Mouse (Mus musculus) cerebellum, postnatal 14 days (tissue): Measurements from ENCODE around the gene Pgd.
"Not testable (repeated sequence)": the region's sequence is repeated elsewhere in the genome, so short reads cannot be mapped to it uniquely, and the experiment has no call there.

Experiments used
- DNase-seq, 2 experiments: peaks; one replicate each; pipeline ENCODE4 v3.0.0; 2021; ENCODE audit warnings: mixed read lengths in 2 of 2

Gene Pgd

GRCm38 (mm10) chr4:149166215-149166946 is at the start of gene Pgd:
Gene Pgd, minus strand, starts transcription at chr4:149166771.
- DNase-seq, result peak; percentile 97

- no peak for DNase-seq
Measured at GRCm38 (mm10) chr4:149215982-149216381, 49.4 kb upstream of the Pgd start.

- DNase-seq, result no peak
Measured at GRCm38 (mm10) chr4:149215397-149215796, 48.8 kb upstream of the Pgd start.

- DNase-seq, result not testable (repeated sequence)
Measured at GRCm38 (mm10) chr4:149214468-149214867, 47.9 kb upstream of the Pgd start.

GRCm38 (mm10) chr4:149213466-149213865 is 46.9 kb upstream of the Pgd start:
- no peak for DNase-seq

GRCm38 (mm10) chr4:149211441-149211840 is 44.9 kb upstream of the Pgd start:
- peak in 1 of 2 experiments; percentile 50 for DNase-seq

- no peak for DNase-seq
Measured at GRCm38 (mm10) chr4:149202467-149202866, 35.9 kb upstream of the Pgd start.

GRCm38 (mm10) chr4:149201110-149201509 is 34.5 kb upstream of the Pgd start:
- no peak for DNase-seq

GRCm38 (mm10) chr4:149197180-149197579 is 30.6 kb upstream of the Pgd start:
- DNase-seq, result no peak

- DNase-seq, result no peak
Measured at GRCm38 (mm10) chr4:149191103-149191502, 24.5 kb upstream of the Pgd start.

GRCm38 (mm10) chr4:149188563-149188962 is 22.0 kb upstream of the Pgd start:
- no peak for DNase-seq

- peak; percentile 24 to 33 for DNase-seq
Measured at GRCm38 (mm10) chr4:149182755-149183154, 16.2 kb upstream of the Pgd start.

- DNase-seq, result no peak
Measured at GRCm38 (mm10) chr4:149182192-149182591, 15.6 kb upstream of the Pgd start.

- no peak for DNase-seq
Measured at GRCm38 (mm10) chr4:149179573-149179972, 13.0 kb upstream of the Pgd start.

GRCm38 (mm10) chr4:149179160-149179559 is 12.6 kb upstream of the Pgd start:
- DNase-seq, result no peak

GRCm38 (mm10) chr4:149178328-149178727 is 11.8 kb upstream of the Pgd start:
- no peak for DNase-seq

- no peak for DNase-seq
Measured at GRCm38 (mm10) chr4:149177046-149177445, 10.5 kb upstream of the Pgd start.

GRCm38 (mm10) chr4:149176645-149177044 is 10.1 kb upstream of the Pgd start:
- DNase-seq, result peak in 1 of 2 experiments; percentile 29

GRCm38 (mm10) chr4:149173661-149174060 is 7.1 kb upstream of the Pgd start:
- DNase-seq, result no peak

GRCm38 (mm10) chr4:149172666-149173065 is 6.1 kb upstream of the Pgd start:
- DNase-seq, result peak; percentile 50 to 66

- no peak for DNase-seq
Measured at GRCm38 (mm10) chr4:149172083-149172482, 5.5 kb upstream of the Pgd start.

GRCm38 (mm10) chr4:149171581-149171981 is 5.0 kb upstream of the Pgd start:
- DNase-seq, result no peak

- no peak for DNase-seq
Measured at GRCm38 (mm10) chr4:149170394-149170931, 3.9 kb upstream of the Pgd start.

- DNase-seq, result not testable (repeated sequence)
Measured at GRCm38 (mm10) chr4:149169926-149170325, 3.4 kb upstream of the Pgd start.

- no peak for DNase-seq
Measured at GRCm38 (mm10) chr4:149168016-149168415, 1.4 kb upstream of the Pgd start.
